Mouse (Mus musculus) hindbrain, embryonic 10.5 days (tissue): ENCODE measurements around the gene Zmynd15. TPM values are rescaled to one million over a fixed set of nuclear protein-coding genes. Genes with fewer than 3 reads are reported as not detected.

Experiments used
- DNase-seq: peaks from one replicate; pipeline ENCODE4 v3.0.0-alpha.2; 2017; ENCODE audit warnings: low spot score
- H3K27ac ChIP-seq: fragments of 300-500 bp; sonication (generic); 2 replicates; pipeline ENCODE4 v1.5.1; 2016; ENCODE audit warnings: mild to moderate bottlenecking, moderate library complexity
- H3K27me3 ChIP-seq: fragments of 300-500 bp; sonication (generic); 2 replicates; pipeline ENCODE4 v1.6.1; 2016; ENCODE audit warnings: mild to moderate bottlenecking; ENCODE audit not compliant: poor library complexity, insufficient read depth, severe bottlenecking
- H3K36me3 ChIP-seq: fragments of 300-500 bp; sonication (generic); 2 replicates; pipeline ENCODE4 v1.6.1; 2016; ENCODE audit warnings: mild to moderate bottlenecking, moderate library complexity
- H3K4me1 ChIP-seq: fragments of 300-500 bp; sonication (generic); replicated peaks from 2 replicates; pipeline ENCODE4 v1.6.1; 2016; ENCODE audit warnings: mild to moderate bottlenecking
- H3K4me3 ChIP-seq: fragments of 300-500 bp; sonication (generic); 2 replicates; pipeline ENCODE4 v1.5.1; 2016; ENCODE audit warnings: mild to moderate bottlenecking, moderate library complexity
- H3K9me3 ChIP-seq: fragments of 300-500 bp; sonication (generic); 2 replicates; pipeline ENCODE4 v1.6.1; 2016; ENCODE audit warnings: mild to moderate bottlenecking, moderate library complexity
- WGBS: fragments of 180-500 bp; shearing (Covaris S2); methylation state at CpG from one replicate; pipeline ENCODE4 v1.1.7; 2016; 5-methylcytosine and 5-hydroxymethylcytosine counted together
- polyA plus RNA-seq: library from polyadenylated mRNA; unstranded; fragments of >200 nt; fragmentation: Nextera tagmentation; extraction: Ambion mirVana; gene quantifications from 2 replicates; pipeline ENCODE4 v1.2.1, GENCODE M21; 2016

Zmynd15 gene
- polyA plus RNA-seq, 1 experiment from 2014 or later, result 0.25 TPM

DNA sequence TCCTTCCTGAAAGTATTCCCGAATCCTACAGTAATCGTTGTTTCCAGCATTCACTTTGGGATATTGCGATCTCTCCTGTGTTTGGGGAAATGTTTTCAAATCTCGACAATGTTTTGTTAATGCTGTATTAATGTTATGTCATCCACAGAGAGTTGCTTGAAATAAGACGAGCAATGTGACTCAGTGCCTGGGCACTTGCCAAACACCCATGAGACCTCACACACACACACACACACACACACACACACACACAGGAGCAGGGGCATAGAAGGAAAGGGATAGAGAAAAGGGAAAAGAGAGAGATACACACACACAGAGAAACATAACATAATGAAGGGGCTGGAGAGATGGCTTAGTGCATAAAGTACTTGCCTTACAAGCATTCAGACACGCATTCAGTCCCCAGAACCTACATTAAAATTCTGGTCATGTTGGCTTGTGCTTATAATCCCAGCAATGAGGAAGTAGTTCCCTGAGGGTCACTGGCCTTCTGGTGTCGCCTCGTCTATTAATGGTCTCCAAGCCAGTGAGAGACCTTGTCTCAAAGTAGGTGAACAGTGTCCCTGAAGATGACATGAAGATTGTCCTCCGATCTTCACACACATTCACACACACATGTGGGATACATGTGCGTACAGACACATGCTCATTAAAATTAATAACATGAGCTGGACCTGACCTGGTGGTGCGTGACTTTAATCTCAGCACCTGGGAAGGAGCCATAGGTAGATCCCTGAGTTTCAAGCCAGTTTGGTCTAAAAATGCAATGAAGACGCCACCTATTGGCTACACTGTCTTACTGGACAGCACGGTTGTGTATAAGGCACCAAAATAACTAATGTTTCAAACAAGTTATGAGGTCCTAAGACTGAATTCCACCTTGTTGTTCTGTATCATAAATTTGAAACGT, 40.6 kb downstream of the Zmynd15 start:
- Histone ChIP-seq H3K27ac (no peak overlapping the region), H3K9me3 (no peaks in the 10 kb centered on the region), H3K36me3 (no peaks in the 10 kb centered on the region), H3K4me1 (no peaks in the 10 kb centered on the region), H3K27me3 (no peaks in the 10 kb centered on the region), H3K4me3 (no peak overlapping the region)
- WGBS, result 77% methylated on average over 14 of the region's 14 CpGs
- DNase-seq, result no peak

GRCm38 (mm10) chr11:70500476-70500812, 41.2 kb downstream of the Zmynd15 start:
- Histone ChIP-seq H3K9me3 (no peaks in the 10 kb centered on the region), H3K27ac (no peak overlapping the region), H3K4me3 (no peak overlapping the region), H3K4me1 (no peaks in the 10 kb centered on the region), H3K27me3 (peaks cover 6% of the 10 kb centered on the region; the same call in 1 of the 2 replicates), H3K36me3 (no peaks in the 10 kb centered on the region)
- 91% methylated on average over 1 of the region's 1 CpGs for WGBS
- DNase-seq, result no peak

DNA sequence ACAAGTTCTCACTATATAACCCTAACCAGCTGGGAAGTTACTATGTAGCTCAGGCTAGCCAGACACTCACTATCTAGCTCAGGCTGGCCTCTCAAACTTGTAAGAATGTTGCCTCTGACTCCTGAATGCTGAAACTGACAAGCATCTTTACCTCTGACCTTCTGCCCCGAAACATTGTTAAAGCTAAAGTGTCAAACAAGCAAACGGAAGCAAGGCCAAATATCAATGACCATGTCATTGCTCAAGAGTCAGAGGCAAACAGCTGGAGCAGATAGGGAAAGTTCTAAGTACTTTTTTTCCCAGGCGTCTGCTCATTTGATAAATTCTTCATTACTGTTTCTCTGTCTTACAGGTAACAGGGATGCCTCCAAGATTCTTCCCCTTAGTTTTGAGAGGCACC, 42.8 kb downstream of the Zmynd15 start:
- Histone ChIP-seq H3K36me3 (no peaks in the 10 kb centered on the region), H3K4me1 (no peaks in the 10 kb centered on the region), H3K4me3 (no peak overlapping the region), H3K27me3 (peaks cover 8% of the 10 kb centered on the region; the same call in 1 of the 2 replicates), H3K27ac (no peak overlapping the region), H3K9me3 (no peaks in the 10 kb centered on the region)
- no peak for DNase-seq
- WGBS, result 79% methylated on average over 3 of the region's 3 CpGs

GRCm38 (mm10) chr11:70504970-70505369, 45.7 kb downstream of the Zmynd15 start, which contains the start of gene Tm4sf5:
Gene Tm4sf5 (plus strand): TSS chr11:70505244.
- no peaks in the 10 kb centered on the region for H3K9me3 ChIP-seq
- peaks cover 6% of the 10 kb centered on the region for H3K4me1 ChIP-seq
- peaks cover 25% of the 10 kb centered on the region for H3K27me3 ChIP-seq
- DNase-seq, result no peak
- WGBS, result 73% methylated on average over 9 of the region's 9 CpGs
- H3K4me3 ChIP-seq, result no peak within 1 kb of the TSS
- H3K36me3 ChIP-seq, result no peaks in the 10 kb centered on the region
- H3K27ac ChIP-seq, result no peak within 1 kb of the TSS

- peaks cover 30% of the 10 kb centered on the region for H3K27me3 ChIP-seq
- WGBS, result 28% methylated on average over 4 of the region's 4 CpGs
Measured at GRCm38 (mm10) chr11:70506385-70506784, 47.2 kb downstream of the Zmynd15 start.

GRCm38 (mm10) chr11:70506962-70507515, 47.8 kb downstream of the Zmynd15 start:
- Histone ChIP-seq H3K9me3 (no peaks in the 10 kb centered on the region), H3K36me3 (no peaks in the 10 kb centered on the region), H3K4me3 (no peak overlapping the region), H3K27me3 (peaks cover 30% of the 10 kb centered on the region), H3K4me1 (peaks cover 14% of the 10 kb centered on the region), H3K27ac (no peak overlapping the region)
- no peak for DNase-seq
- 74% methylated on average over 7 of the region's 7 CpGs for WGBS

More at GRCm38 (mm10) chr11:70506385-70506784, 47.2 kb downstream of the Zmynd15 start:
- peaks cover 14% of the 10 kb centered on the region for H3K4me1 ChIP-seq
- peak; percentile 55 for DNase-seq
- H3K9me3 ChIP-seq, result no peaks in the 10 kb centered on the region
- H3K4me3 ChIP-seq, result no peak overlapping the region
- no peaks in the 10 kb centered on the region for H3K36me3 ChIP-seq
- H3K27ac ChIP-seq, result no peak overlapping the region

DNA sequence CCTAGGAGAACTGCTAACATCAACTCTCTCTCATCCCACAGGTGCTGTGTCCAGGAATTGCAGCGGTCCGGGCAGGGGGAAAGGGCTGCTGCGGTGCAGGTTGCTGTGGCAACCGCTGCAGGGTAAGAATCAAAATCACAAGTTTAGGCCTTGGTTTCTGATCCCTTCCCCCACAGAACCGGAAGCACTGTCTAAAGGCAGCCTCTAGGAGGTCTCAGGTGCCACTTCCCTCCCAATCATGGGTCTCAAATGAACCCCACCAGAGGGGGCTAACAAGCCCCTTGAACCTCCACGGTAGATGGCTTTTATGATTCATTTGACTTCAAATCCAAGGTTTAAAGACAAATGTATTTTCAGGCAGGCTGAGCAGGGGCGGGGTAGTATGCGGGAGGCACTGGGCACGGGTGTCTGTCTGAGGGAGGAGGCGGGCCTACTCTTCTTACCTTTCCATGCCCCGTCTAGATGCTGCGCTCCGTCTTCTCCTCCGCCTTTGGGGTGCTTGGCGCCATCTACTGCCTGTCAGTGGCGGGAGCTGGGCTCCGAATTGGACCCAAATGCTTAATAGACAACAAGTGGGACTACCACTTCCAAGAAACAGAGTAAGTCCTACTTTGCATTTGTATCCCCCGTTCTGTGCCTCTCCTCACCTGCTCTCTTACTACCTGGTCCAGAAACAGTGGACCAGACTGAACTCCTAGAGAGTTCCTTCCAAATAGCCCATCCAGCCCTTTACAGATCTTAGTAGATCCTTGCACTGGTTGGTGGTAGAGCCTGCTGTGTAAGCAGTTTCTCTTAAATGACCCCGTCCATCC, 50.7 kb downstream of the Zmynd15 start:
- 9% methylated on average over 19 of the region's 19 CpGs for WGBS
- no peaks in the 10 kb centered on the region for H3K9me3 ChIP-seq
- no peaks in the 10 kb centered on the region for H3K36me3 ChIP-seq
- H3K27ac ChIP-seq, result no peak overlapping the region
- DNase-seq, result peak; percentile 55
- H3K27me3 ChIP-seq, result peaks cover 32% of the 10 kb centered on the region
- H3K4me3 ChIP-seq, result peak overlapping the region; percentile 28
- peaks cover 26% of the 10 kb centered on the region for H3K4me1 ChIP-seq

DNA sequence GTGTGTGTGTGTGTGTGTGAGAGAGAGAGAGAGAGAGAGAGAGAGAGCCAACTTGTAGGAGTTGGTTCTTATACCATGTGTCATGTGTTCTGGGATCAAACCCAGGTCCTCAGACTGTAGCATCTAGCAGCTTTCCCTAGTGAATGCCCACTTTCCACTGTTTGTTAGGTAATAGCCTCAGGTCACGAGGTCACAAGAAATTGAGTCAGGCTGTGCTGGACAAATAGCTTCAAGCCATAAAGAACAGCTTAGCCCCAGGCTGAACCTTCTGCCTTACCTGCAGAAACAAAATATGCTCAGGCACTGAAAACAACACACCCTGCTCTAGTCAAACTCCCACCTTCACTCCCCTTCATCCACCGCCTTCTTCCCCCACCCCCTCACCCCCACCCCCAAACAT, 52.0 kb downstream of the Zmynd15 start:
- Histone ChIP-seq H3K4me3 (no peak overlapping the region), H3K27me3 (peaks cover 24% of the 10 kb centered on the region; the same call in 1 of the 2 replicates), H3K4me1 (peaks cover 26% of the 10 kb centered on the region), H3K36me3 (no peaks in the 10 kb centered on the region), H3K27ac (no peak overlapping the region), H3K9me3 (no peaks in the 10 kb centered on the region)
- WGBS, result 74% methylated on average over 2 of the region's 2 CpGs
- no peak for DNase-seq

DNA sequence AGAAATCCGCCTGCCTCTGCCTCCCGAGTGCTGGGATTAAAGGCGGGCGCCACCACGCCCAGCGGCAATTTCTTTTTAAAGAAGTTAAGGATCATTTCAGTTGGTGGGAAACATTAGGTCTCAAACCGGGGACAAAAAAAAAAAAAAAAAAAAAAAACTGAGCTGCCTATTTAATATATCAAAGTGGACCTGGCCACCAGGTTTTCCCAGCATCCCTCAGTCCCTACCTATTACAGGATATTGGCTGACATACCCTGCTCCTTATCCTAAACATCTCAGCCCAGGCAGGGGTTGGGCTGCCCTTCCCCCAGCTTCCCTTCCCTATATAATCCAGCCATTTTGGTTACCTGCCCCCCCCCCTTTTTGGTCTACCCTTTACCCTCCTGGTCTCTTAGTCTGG, 52.6 kb downstream of the Zmynd15 start:
- DNase-seq, result no peak
- no peak overlapping the region for H3K27ac ChIP-seq
- H3K4me3 ChIP-seq, result no peak overlapping the region
- WGBS, result 85% methylated on average over 7 of the region's 7 CpGs
- H3K27me3 ChIP-seq, result peaks cover 24% of the 10 kb centered on the region; the same call in 1 of the 2 replicates
- no peaks in the 10 kb centered on the region for H3K9me3 ChIP-seq
- H3K36me3 ChIP-seq, result no peaks in the 10 kb centered on the region
- peaks cover 26% of the 10 kb centered on the region for H3K4me1 ChIP-seq

GRCm38 (mm10) chr11:70512709-70513342, 53.6 kb downstream of the Zmynd15 start:
- no peak for DNase-seq
- H3K36me3 ChIP-seq, result no peaks in the 10 kb centered on the region
- H3K4me1 ChIP-seq, result peaks cover 26% of the 10 kb centered on the region
- peaks cover 24% of the 10 kb centered on the region; the same call in 1 of the 2 replicates for H3K27me3 ChIP-seq
- 78% methylated on average over 7 of the region's 7 CpGs for WGBS
- H3K9me3 ChIP-seq, result no peaks in the 10 kb centered on the region
- H3K4me3 ChIP-seq, result no peak overlapping the region
- H3K27ac ChIP-seq, result no peak overlapping the region

- peaks cover 22% of the 10 kb centered on the region; the same call in 1 of the 2 replicates for H3K27me3 ChIP-seq
- H3K36me3 ChIP-seq, result no peaks in the 10 kb centered on the region
- no peaks in the 10 kb centered on the region for H3K9me3 ChIP-seq
- peaks cover 26% of the 10 kb centered on the region for H3K4me1 ChIP-seq
- DNase-seq, result no peak
- H3K4me3 ChIP-seq, result no peak overlapping the region
- H3K27ac ChIP-seq, result peak overlapping the region; percentile 12; the same call in 1 of the 2 replicates
- WGBS, result 51% methylated on average over 11 of the region's 11 CpGs
Measured at GRCm38 (mm10) chr11:70513520-70513919, 54.3 kb downstream of the Zmynd15 start.

GRCm38 (mm10) chr11:70514288-70514687, 55.1 kb downstream of the Zmynd15 start, which contains the start of gene Vmo1:
Gene Vmo1 (minus strand): TSS chr11:70514616.
- Histone ChIP-seq H3K4me3 (no peak within 1 kb of the TSS), H3K27me3 (peaks cover 20% of the 10 kb centered on the region), H3K27ac (peak within 1 kb of the TSS; percentile 12; the same call in 1 of the 2 replicates), H3K36me3 (no peaks in the 10 kb centered on the region), H3K4me1 (peaks cover 26% of the 10 kb centered on the region), H3K9me3 (no peaks in the 10 kb centered on the region)
- no peak for DNase-seq
- 90% methylated on average over 7 of the region's 7 CpGs for WGBS
